8 mouse cellular contexts compared by ENCODE assay signal in genomic region chr4:99445077-99445754, GRCm38 (mm10).
DNase-seq lines count a peak whose midpoint lies in the region; ATAC-seq and TF ChIP-seq lines count a peak whose summit lies in the region.

No protein-coding gene starts in this region.

- H3K4me3 ChIP-seq in heart, embryonic 10.5 days = peak overlapping the region; percentile 50
- H3K4me3 ChIP-seq in forebrain, postnatal 0 days (ENCODE audit: low read depth, low read length) = peak overlapping the region; percentile 29
- H3K4me3 ChIP-seq in neural tube, embryonic 14.5 days (ENCODE audit: low read depth, low read length) = peak overlapping the region; percentile 34

- H3K4me2 ChIP-seq in forebrain, postnatal 0 days (ENCODE audit: low read depth) = peak overlapping the region; percentile 47
- H3K4me2 ChIP-seq in neural tube, embryonic 14.5 days (ENCODE audit: low read depth, low read length) = peak overlapping the region; percentile 53

- peak; percentile 37 for TF ChIP-seq CTCF in forebrain, postnatal 0 days (IDR thresholded peaks at IDR 0.05; ENCODE audit: low read depth)

- H3K27ac ChIP-seq in heart, embryonic 10.5 days = no peak overlapping the region
- H3K27ac ChIP-seq in forebrain, postnatal 0 days (ENCODE audit: low read depth, low read length) = no peak overlapping the region
- H3K27ac ChIP-seq in neural tube, embryonic 14.5 days (ENCODE audit: low read depth, low read length) = no peak overlapping the region

- H3K36me3 ChIP-seq in heart, embryonic 10.5 days = no peaks in the 10 kb centered on the region
- no peaks in the 10 kb centered on the region for H3K36me3 ChIP-seq in forebrain, postnatal 0 days (ENCODE audit: insufficient read depth)
- no peaks in the 10 kb centered on the region for H3K36me3 ChIP-seq in neural tube, embryonic 14.5 days (ENCODE audit: control insufficient read depth, insufficient read depth, low read length)

- WGBS in heart, embryonic 10.5 days = 39% methylated on average over 28 of the region's 28 CpGs
- WGBS in forebrain, postnatal 0 days = 53% methylated on average over 28 of the region's 28 CpGs
- WGBS in neural tube, embryonic 14.5 days = 25% methylated on average over 28 of the region's 28 CpGs

- H3K9me3 ChIP-seq in heart, embryonic 10.5 days = no peaks in the 10 kb centered on the region; the same call in 1 of the 2 replicates
- no peaks in the 10 kb centered on the region for H3K9me3 ChIP-seq in forebrain, postnatal 0 days (ENCODE audit: low read length)
- H3K9me3 ChIP-seq in neural tube, embryonic 14.5 days (ENCODE audit: control insufficient read depth, low read length) = no peaks in the 10 kb centered on the region

- peaks cover 5% of the 10 kb centered on the region; the same call in 1 of the 2 replicates for H3K27me3 ChIP-seq in heart, embryonic 10.5 days (ENCODE audit: insufficient read depth, poor library complexity, severe bottlenecking)
- H3K27me3 ChIP-seq in forebrain, postnatal 0 days (ENCODE audit: insufficient read depth, low read length) = no peaks in the 10 kb centered on the region
- no peaks in the 10 kb centered on the region for H3K27me3 ChIP-seq in neural tube, embryonic 14.5 days (ENCODE audit: control insufficient read depth, insufficient read depth, low read length)

- H3K9ac ChIP-seq in forebrain, postnatal 0 days = peak overlapping the region; percentile 28; the same call in 1 of the 2 replicates
- H3K9ac ChIP-seq in neural tube, embryonic 14.5 days (replicated peaks; ENCODE audit: low read depth, low read length) = peak overlapping the region; percentile 25; the same call in 1 of the 2 replicates

- H3K4me1 ChIP-seq in heart, embryonic 10.5 days = peaks cover 3% of the 10 kb centered on the region; the same call in 1 of the 2 replicates
- no peaks in the 10 kb centered on the region for H3K4me1 ChIP-seq in forebrain, postnatal 0 days (ENCODE audit: insufficient read depth)
- H3K4me1 ChIP-seq in neural tube, embryonic 14.5 days (ENCODE audit: control insufficient read depth, insufficient read depth, low read length) = 0 out of 2 replicates have a peak, but pooled peaks cover 4% of the 10 kb centered on the region

- ATAC-seq in forebrain, postnatal 0 days = peak; percentile 69
- ATAC-seq in neural tube, embryonic 14.5 days (ENCODE audit: low read depth) = peak; percentile 86

- DNase-seq in heart, embryonic 10.5 days (ENCODE audit: low spot score) = no peak
- no peak for DNase-seq in heart, postnatal 25 days (ENCODE audit: low spot score)
- peak; percentile 53 for DNase-seq in ZHBTc4 (ENCODE audit: low read depth, low spot score)
- peak; percentile 40 for DNase-seq in forebrain, postnatal 0 days
- DNase-seq in layer of hippocampus, adult 9-10 months (ENCODE audit: low spot score) = peak; percentile 10
- DNase-seq in adrenal gland, adult 2 months = no peak
- no peak for DNase-seq in lung, postnatal 14 days

- intact Hi-C loops in heart, postnatal 25 days (cut with DNase I) = no loop called here

Comparison
In these comparisons a context has a peak if more than half of its experiments do, and no peak if none do; other contexts are left out.
1. DNase-seq: peak in ZHBTc4 (single experiment), forebrain, postnatal 0 days (single experiment) and layer of hippocampus, adult 9-10 months (single experiment); none in heart, embryonic 10.5 days (single experiment), heart, postnatal 25 days (single experiment), adrenal gland, adult 2 months (single experiment) and lung, postnatal 14 days (single experiment).
2. Peak in every context shown above with its lines, with median percentiles within 50 percentile points of each other: H3K4me3 ChIP-seq.